Mouse (Mus musculus): ENCODE measurements around the gene Lzic. TPM values are rescaled to one million over a fixed set of nuclear protein-coding genes. Genes with fewer than 3 reads are reported as not detected.
"Not testable (repeated sequence)": the region's sequence is repeated elsewhere in the genome, so short reads cannot be mapped to it uniquely, and the experiment has no call there.

Lzic gene
- 10 to 100 TPM; 13.1 to 14.1 TPM for total RNA-seq (2021)
- long read RNA-seq, experiment 1, partial matches to known transcripts = 1 of 10 reads
- long read RNA-seq, experiment 1, other reads (novel, unspliced or antisense) = 6 of 10 reads
- long read RNA-seq, experiment 2, partial matches to known transcripts = 0 of 6 reads
- long read RNA-seq, experiment 2, other reads (novel, unspliced or antisense) = 4 of 6 reads

DNA sequence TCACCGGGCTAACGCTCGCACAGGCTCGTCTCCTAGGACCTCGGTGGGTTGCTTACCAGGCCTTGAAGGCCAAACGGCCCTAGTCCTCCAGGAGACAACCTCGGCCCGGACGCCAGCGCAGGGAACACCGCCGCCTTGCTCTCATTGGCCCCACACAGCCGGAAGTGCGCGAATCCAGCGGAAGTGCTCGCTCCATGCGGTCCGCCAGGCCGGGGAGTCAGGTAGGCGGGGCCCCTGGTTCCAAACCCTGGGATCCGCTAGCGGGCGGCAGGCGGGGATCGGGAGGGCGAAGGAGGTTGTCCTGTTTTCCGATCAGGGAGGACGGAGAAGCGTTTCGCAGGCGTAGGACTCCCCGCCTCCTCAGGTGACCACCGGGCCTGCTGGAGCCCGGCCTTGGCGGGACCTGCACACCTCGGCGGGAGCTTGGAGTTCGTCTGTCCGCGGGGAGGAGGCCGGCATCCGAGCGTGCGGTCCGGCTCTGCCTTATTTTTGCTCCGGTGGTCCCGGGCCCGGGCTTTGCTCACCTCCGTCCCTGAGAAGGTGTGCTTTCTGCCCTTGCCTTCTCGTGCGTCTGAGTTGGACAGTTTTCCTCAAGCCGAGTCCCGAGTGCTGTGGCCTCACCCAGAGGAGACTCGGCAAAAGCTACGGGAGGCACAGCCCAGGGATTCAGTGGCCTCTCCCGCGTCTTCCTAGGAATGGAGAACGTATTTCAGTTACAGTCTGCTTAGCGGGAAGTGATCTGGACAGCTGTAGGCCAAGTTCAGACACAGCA is at the start of gene Lzic, which contains the start of gene Nmnat1:
Lzic (plus strand) TSS at position 177 of the 772 bp plus-strand sequence.
Nmnat1 (minus strand) TSS at position 150 of the 772 bp plus-strand sequence.
- DNase-seq (ENCODE audit: low spot score) = peak; percentile 94

DNA sequence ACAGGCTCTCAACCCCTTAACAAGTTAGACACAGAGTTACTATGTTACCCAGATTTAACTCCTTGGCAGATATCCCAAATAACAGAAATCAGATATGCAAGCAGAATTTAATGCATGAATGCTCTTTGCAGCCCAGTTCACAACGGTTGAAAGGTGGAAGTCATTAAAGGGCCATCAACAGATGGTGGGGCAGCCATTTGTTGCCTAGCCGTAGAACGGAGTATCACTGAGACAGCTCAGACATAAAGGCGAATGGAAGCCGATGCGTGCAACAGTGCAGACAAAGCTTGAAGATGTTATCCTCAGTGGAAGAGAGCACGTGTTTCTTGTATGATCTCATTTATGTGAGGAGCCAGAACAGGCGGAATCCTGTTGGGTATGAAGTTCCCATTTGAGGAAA is 44.5 kb upstream of the Lzic start:
- DNase-seq (ENCODE audit: low spot score) = no peak

DNA sequence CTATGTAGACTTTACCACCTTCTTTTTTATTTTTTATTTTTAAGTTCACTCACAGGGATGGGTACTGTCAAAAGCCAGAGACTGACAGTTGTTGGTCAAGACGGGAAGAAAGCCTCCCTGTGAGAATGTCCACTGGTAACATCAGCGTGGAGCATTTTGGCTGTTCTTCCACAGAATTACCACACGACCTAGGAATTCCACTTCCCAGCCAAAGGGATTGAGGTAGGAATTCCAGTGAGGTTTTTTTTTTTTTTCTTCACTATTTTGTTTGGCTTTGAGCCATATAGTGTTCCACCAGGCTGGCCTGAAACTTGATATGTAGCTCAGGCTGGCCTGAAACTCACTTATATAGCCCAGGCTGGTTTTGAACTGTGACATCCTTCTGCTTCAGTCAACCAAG is 42.6 kb upstream of the Lzic start:
- no peak for DNase-seq (ENCODE audit: low spot score)

DNA sequence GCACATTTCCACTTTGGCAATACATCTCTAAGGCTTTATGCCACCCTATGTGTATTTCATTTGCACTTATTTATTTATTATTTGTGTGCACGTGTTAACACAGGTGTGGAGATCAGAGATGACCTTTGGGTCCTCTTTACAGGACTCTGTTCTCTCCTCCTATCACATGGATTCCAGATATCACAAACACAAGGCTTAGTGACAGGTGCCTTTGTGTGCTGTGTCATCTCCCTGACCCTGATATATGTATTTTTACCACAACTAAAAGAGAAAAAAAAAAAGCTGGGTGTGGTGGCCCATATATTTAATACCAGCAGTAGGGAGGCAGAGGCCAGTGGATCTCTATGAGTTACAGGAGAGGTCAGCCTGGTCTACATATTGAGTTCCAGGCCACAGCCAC is 40.6 kb upstream of the Lzic start:
- DNase-seq (ENCODE audit: low spot score) = no peak

DNA sequence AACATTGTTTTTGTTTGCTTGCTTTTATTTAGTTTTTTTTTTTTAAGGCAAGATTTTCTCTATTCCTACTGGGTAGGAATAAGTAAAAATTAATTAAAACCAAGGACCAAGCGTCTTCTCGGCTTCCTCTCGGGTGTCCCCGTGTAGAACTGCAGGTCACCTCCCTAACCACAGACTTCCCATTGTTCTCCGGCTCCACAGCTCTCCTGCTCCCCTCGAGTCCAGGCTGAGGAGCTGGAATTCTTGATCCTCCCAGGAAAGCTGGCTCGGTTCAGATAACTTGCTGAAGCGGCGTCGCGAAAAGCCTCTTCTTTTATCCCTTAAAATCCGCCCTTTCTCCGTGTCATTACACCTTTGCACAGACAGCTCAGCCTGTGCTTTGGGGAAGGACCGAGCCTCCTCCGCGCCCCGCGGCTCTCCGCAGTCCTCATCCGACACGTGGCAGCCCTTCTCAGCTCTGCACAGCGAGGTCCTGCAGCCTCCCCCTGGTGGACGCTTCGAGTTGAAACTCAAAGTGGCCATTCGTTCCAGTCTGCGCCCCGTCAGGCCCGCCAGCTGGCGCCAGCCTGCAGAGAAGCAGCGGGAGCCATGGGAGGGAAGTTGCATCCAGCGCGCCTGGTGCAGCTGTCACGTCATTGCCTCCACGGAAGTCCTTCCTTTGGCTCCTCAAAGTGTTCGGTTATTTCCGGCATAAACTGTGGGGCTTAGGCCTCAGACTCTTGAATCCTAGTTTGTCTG is 39.9 kb upstream of the Lzic start:
- DNase-seq (ENCODE audit: low spot score) = peak; percentile 92

DNA sequence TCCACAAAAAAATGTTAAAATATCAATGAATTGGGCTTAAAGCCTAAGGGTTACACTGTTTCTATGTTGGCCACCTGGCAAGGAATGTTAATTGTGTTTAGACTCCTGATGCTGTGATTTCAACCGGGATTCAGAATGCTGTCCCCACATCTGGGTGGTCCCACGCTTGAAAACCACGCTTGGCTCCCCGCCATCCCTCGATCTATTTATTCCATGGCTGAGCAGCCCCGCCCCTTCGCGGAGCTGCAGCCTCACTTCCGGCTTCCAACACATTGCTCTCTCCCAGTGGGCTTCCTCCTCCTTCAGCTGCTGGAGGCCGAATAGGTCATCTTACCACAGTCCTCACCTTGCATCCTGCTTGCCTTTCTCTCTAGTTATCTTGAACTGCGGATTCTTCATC is 39.2 kb upstream of the Lzic start:
- peak; percentile 17 for DNase-seq (ENCODE audit: low spot score)

DNA sequence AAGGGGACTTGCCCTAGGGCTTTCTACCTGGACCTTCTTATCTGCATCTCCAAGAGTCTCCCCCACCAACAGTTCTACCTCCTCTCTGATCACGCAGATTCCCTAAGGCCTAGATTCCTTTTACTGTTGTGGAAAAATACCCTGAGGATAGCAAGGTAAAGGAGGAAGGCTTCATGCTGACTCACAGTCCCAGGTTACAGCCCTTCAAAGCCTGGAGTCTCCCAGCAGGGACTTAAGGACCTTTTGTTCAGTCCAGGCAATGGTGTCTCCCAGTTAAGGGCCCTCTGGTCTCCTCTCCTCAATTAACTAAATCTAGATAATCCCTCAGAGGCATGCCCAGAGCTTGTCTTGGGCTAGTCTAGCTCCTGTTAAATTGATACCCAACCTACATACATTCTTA is 38.7 kb upstream of the Lzic start:
- DNase-seq (ENCODE audit: low spot score) = no peak

DNA sequence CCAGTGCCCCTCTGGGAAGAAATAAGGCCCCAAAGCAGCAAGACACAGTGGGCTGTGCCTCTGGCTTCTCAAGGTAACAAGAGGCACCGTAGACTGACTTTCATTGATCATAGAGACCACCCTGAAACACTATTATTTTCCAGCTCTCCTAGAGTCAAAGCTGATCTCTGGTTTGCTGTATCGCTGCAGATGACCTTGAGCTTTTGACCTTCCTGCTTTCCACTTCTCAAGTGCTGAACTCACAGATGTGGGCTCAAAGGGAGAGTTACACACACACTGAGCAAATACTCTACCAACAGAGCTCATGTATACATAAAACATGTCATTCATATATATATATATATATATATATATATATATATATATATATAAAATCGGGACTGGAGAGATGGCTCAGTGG is 34.4 kb upstream of the Lzic start:
- no peak for DNase-seq (ENCODE audit: low spot score)

DNA sequence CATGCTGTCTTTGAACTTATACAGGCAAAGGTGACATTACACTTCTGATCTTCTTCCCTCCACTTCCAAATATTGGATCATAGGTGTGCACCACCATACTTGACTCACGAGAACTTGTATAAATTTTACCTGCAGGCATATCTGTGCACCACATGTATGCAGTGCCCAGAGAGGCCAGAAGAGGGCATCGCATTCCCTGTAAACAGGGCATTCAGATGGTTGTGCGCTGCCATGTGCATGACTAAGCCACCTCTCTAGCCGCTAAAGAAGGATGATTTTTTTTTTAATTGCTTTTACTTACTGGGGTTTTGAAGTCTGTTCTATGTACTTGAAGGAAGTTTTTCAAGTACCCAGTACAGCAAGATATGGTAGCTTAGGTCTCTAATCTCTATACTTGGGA is 31.4 kb upstream of the Lzic start:
- DNase-seq (ENCODE audit: low spot score) = peak; percentile 26

DNA sequence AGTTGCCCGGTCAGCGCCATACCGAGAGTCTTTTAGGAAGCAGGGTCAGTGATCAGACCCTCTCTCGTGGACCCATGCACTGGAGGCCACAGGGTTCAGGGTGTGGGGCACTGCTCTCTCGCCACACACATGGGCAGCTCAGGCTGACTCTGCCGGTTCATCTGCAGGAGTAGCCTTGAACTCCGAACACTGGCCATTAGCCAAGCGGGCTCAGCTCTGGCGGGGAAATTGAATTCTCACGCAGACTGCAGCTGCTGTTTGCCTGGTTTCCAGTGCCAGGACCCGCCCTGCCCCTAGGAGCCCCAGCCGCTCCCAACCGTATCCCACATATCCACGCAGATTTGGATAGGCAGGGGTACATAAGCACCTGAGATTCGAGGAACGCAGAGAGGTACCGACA is 30.8 kb upstream of the Lzic start:
- no peak for DNase-seq (ENCODE audit: low spot score)

DNA sequence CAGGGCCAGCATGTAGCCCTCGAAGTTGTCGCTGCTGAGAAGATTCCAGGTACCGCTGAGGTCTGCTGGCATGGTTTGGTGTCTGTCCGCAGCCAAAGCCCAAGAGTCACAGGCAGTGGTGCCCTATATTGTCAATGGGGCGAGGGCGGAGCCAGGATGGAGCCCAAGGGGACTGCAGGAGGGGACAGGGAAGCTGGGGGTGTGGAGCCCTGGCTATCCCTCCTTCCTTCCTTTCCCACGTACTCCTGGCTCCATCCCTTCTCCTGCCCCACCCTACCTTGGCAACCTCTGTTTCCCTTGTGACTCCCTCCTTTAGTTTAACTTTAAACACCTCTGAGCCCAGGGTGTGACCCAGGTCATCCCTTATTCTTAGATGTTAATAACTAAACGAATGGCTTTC is 30.1 kb upstream of the Lzic start, which contains the start of gene Rbp7:
Rbp7 (minus strand) TSS at position 100 of the 400 bp plus-strand sequence.
- peak; percentile 17 for DNase-seq (ENCODE audit: low spot score)

DNA sequence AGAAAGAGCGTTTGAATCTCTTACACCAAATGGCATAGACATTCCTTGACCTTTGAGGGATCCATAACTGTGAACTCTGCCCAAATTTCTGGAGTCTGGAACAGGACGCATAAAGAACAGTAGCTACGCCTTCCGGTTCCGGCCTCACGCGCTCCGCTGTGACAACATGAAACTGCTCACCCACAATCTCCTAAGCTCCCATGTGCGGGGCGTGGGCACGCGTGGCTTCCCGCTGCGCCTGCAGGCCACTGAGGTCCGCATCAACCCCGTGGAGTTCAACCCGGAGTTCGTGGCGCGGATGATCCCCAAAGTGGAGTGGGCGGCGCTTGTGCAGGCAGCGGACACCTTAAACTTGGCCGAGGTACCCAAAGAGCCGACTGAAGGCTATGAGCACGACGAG is 27.9 kb upstream of the Lzic start:
- DNase-seq (ENCODE audit: low spot score) = not testable (repeated sequence)

DNA sequence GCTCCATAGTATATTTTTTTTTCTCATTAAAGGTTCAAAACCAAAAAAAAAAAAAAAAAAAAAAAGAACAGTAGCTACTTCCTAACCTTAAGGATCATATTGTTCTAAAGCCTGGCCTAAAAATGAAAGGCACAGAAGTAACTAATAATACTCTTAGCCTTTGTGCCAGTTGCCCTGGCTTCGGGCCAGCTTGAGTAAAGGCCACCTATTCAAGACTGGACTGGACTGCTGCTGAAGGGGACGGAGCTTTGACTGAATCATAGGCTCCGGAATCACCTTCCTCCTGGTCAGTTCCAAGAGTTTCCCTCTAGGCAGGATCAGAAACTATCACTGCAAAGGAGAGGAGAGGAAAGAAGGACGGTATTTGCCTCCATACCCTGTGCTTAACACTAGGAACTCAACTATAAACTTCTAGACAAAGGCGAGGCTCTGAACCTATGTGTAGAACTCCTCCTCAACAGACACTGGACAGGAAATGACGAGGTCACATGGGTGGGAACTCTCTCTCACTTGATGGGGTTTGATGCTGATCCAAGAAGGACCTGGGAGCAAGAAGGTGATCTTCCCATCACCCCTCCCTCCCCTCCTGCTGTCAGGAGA is 27.1 kb upstream of the Lzic start:
- DNase-seq (ENCODE audit: low spot score) = peak; percentile 31

DNA sequence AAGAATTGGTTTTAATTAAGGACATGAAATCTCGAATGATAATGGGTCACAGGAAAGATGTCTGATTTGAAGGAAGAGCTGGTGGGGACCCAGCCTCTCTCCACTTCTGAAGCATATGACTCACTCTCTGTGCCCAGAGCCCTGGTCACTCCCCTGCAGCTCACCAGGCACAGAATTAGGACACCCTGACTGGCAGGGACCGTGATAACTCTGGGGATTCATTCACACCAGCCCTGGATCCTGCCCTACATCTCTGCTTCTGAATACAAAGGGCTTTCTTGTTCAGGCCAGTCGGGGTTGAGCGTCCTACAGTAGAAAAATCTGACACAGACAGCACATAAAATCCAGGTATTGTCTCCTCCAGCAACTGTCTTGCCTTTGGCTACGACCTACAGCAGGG is 26.5 kb upstream of the Lzic start:
- no peak for DNase-seq (ENCODE audit: low spot score)

DNA sequence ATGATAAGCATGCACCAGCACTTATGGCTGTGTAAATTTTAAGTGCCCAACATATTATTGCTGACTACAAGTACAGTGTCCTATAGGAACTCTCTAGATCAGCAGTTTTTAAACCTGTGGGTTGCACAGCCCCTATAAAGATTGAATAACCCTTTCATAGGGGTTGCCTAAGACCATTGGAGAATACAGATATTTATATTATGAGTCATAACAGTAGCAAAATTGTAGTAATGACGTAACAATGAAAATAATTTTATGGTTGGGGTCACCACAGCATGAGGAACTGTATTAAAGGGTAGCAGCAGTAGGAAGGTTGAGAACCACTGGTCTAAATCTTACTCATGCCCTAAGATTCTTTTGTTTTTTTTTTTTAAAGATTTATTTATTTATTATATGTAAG is 25.6 kb upstream of the Lzic start:
- no peak for DNase-seq (ENCODE audit: low spot score)

DNA sequence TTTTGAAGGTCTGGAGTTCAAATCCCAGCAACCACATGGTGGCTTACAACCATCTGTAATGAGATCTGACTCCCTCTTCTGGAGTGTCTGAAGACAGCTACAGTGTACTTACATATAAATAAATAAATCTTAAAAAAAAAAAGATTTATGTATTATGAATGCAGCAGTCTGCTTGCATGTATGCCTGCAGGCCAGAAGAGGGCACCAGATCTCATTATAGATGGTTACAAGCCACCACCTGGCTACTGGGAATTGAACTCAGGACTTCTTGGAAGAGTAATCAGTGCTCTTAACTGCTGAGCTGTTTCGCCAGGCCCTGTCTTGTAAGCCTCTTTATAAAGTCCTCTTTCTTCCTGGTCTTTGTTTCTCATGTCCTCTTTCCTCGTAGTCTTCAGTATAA is 24.6 kb upstream of the Lzic start:
- DNase-seq (ENCODE audit: low spot score) = not testable (repeated sequence)

DNA sequence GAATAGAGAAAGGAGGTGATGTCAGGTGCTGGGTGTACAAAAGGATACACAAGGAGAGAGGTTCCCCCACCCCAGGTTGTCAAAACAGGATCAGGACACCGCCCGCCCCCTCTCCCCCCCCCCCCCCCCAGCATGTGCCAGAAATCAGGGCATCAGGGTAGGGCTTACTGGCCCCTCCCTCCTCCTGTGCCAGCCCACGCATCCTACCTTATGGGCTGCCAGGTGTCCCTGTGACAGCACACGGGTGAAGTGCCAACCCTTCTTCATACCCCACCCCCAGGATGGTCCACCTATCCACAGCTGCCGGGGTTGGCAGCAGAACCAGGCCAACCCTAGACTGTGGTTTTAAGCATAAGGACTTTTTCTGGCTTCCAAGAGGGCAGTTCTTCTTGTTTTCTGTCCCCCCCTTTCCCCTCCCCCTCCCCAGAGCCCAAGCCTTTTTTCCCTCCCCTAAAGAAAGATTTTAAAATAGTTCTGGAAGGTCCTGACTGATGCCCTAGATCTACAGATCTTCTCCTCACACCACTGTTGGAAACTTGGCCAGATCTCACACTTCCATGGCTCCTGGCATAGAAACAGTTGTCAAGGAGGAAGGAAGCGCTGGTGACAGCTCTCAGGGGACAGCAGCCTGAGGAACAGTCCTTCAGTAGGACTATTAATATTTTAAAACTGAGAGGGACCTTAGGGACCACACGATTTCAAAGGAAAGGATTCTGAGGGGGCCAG is 23.3 kb upstream of the Lzic start:
- no peak for DNase-seq (ENCODE audit: low spot score)

DNA sequence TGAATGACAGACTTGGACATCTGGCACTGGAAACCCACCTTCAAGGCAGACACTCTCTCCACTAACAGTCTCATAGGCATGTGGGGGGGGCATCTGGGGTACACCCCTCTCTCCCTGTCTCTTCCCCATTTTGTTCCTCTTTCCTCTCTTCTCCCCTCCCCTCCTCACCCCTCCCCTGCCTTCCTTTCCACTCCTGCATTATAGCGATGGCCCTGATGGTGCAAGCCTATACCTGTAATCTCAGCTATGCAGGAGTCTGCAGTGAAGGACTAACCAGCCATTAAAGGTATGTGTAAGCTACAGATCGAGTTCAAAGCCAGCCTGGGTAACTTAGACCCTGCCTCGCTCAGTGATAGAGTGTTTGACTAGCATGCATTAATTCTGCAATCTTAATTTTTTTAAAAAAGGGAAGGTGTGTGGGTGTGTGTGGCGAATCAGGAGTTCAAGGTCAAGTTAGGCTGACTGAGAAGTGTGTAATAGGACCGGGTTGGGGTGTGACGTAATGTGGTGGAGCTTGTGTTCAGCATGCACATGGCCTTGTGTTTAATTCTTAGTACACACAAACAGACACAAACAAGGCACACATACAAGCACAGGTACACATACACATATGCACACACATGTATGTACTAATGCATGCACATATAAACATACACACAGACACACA is 22.6 kb upstream of the Lzic start:
- DNase-seq (ENCODE audit: low spot score) = no peak

DNA sequence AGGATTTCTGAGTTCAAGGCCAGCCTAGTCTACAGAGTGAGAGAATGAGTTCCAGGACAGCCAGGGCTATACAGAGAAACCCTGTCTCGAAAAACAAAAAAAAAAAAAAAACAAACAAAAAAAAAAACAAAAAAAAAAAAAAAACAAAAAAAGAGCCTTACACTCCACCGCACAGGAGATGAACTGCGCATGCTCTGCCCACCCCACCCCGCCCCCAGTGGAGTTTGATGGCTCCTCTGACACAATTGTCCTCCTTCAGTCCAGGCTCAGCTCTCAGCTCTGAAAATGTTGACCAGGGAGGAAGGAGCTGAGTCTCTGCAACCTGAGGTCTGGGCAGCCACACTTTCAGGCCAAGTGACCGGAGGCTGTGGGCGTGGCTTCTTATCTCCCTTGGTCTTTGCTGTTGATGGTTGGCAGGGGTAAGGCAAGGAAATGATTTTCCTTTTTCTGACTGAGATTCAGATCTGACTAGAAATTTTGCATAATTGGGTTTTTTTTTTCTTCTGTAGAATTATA is 21.5 kb upstream of the Lzic start:
- DNase-seq (ENCODE audit: low spot score) = no peak

DNA sequence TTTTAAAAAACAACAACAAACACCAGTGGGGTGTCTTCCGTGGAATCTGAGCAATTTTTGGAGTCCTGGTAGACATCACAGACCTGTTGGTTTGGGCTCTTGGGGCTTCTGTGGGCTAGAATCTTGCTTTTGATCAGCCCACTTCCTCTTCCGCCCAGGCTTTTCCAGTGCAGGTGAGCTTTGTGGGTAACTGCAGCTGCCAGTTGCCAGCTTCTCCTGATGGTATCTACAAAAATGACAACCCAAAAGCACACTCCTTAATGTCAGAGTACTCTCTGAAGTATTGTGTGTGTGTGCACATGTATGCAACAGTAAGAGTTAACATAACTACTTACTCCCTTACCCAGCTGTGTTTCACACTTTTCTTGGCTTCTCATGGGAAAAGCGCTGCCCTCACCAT is 15.5 kb upstream of the Lzic start:
- DNase-seq (ENCODE audit: low spot score) = no peak

DNA sequence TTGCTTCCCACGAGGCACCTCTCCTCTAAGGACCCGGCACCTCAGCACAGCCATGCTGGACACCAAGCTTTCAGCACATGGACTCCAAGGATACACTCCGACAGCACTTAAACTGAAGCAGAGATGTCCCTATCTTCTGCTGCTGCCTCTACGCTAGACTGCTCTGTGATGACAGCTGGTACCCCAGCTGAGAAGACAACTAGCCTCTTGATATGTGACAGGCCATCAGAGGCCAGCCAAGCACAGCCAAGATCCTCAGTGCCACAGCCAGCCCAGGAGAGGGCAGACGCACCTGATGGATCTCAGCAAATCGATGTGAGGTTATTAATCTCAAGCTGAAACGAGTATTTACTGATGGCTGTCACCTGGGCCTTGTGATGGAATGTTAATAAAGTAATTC is 9.9 kb upstream of the Lzic start:
- DNase-seq (ENCODE audit: low spot score) = no peak

All from gastrocnemius, adult 18-20 months (tissue).